20 mouse cellular contexts compared by ENCODE assay signal in genomic region chr16:56884811-56885210, GRCm38 (mm10). TPM values are rescaled to one million over a fixed set of nuclear protein-coding genes. Genes with fewer than 3 reads are reported as not detected.
DNase-seq lines count a peak whose midpoint lies in the region; ATAC-seq and TF ChIP-seq lines count a peak whose summit lies in the region.
"Had no signal": no experiment of that assay in that cellular context is flagged by ENCODE, and none has a peak within 500 bp of the region (broad histone marks: within the 10 kb centered on the region; RNA-seq: fewer than 3 reads in every experiment).

No protein-coding gene starts in this region.

- H3K9me3 ChIP-seq in heart, embryonic 14.5 days (ENCODE audit: control insufficient read depth, low read length): no peaks in the 10 kb centered on the region
- H3K9me3 ChIP-seq in heart, embryonic 11.5 days (replicated peaks; ENCODE audit: control insufficient read depth, low read length): no peaks in the 10 kb centered on the region
- no peaks in the 10 kb centered on the region for H3K9me3 ChIP-seq in limb, embryonic 12.5 days
- no peaks in the 10 kb centered on the region for H3K9me3 ChIP-seq in limb, embryonic 10.5 days (replicated peaks)
- H3K9me3 ChIP-seq in stomach, embryonic 15.5 days: no peaks in the 10 kb centered on the region
- H3K9me3 ChIP-seq: forebrain, embryonic 13.5 days; hindbrain, embryonic 10.5 days had no signal

- H3K27ac ChIP-seq in heart, embryonic 14.5 days (replicated peaks in 1 of 2; ENCODE audit: control insufficient read depth in 1 of 2, insufficient read depth in 1 of 2, low read depth in 2 of 2, low read length in 2 of 2): no peak overlapping the region
- no peak overlapping the region for H3K27ac ChIP-seq in heart, embryonic 11.5 days (ENCODE audit: low read depth, low read length)
- no peak overlapping the region for H3K27ac ChIP-seq in limb, embryonic 12.5 days
- no peak overlapping the region for H3K27ac ChIP-seq in limb, embryonic 10.5 days
- H3K27ac ChIP-seq in embryonic fibroblast, embryonic 13.5 days (ENCODE audit: insufficient read depth, low read length): 0 out of 2 replicates have a peak overlapping the region, but pooled peaks have one; percentile 15
- no peak overlapping the region for H3K27ac ChIP-seq in stomach, embryonic 15.5 days
- H3K27ac ChIP-seq: forebrain, embryonic 13.5 days; hindbrain, embryonic 10.5 days; left cerebral cortex, adult 2 months had no signal

- no peak for ATAC-seq in heart, embryonic 14.5 days (ENCODE audit: insufficient number of reproducible peaks, insufficient read depth, low FRiP score, low read depth)
- no peak for ATAC-seq in heart, embryonic 11.5 days (replicated peaks; ENCODE audit: insufficient number of reproducible peaks, low FRiP score, low TSS enrichment)
- ATAC-seq in limb, embryonic 12.5 days (ENCODE audit: insufficient number of reproducible peaks, insufficient read depth, low FRiP score, low TSS enrichment, low read depth): no peak
- no peak for ATAC-seq in stomach, embryonic 15.5 days (ENCODE audit: insufficient read depth, low FRiP score, low read depth)
- ATAC-seq: forebrain, embryonic 13.5 days; inflammation-experienced regulatory T-cells, adult 6 months had no signal

- no peaks in the 10 kb centered on the region for H3K4me1 ChIP-seq in heart, embryonic 14.5 days (ENCODE audit: control insufficient read depth in 2 of 2, insufficient read depth in 2 of 2, low read length in 2 of 2)
- no peaks in the 10 kb centered on the region for H3K4me1 ChIP-seq in heart, embryonic 11.5 days (ENCODE audit: control insufficient read depth, insufficient read depth, low read length)
- peaks cover 3% of the 10 kb centered on the region; the same call in 1 of the 2 replicates for H3K4me1 ChIP-seq in limb, embryonic 12.5 days (replicated peaks)
- H3K4me1 ChIP-seq in limb, embryonic 10.5 days: peaks cover 7% of the 10 kb centered on the region; the same call in 1 of the 2 replicates
- H3K4me1 ChIP-seq in embryonic fibroblast, embryonic 13.5 days (ENCODE audit: control insufficient read depth, insufficient read depth, low read length): no peaks in the 10 kb centered on the region
- no peaks in the 10 kb centered on the region for H3K4me1 ChIP-seq in stomach, embryonic 15.5 days
- H3K4me1 ChIP-seq: forebrain, embryonic 13.5 days had no signal

- TF ChIP-seq CTCF in embryonic fibroblast, embryonic 13.5 days (IDR thresholded peaks at IDR 0.05; ENCODE audit: borderline replicate concordance, insufficient read depth, low read length): no peak

- no peak overlapping the region for H3K4me3 ChIP-seq in heart, embryonic 14.5 days (ENCODE audit: control insufficient read depth in 1 of 2, insufficient read depth in 1 of 2, low read depth in 1 of 2, low read length in 2 of 2)
- H3K4me3 ChIP-seq in heart, embryonic 11.5 days (ENCODE audit: low read depth, low read length): no peak overlapping the region
- H3K4me3 ChIP-seq in limb, embryonic 12.5 days (replicated peaks): no peak overlapping the region
- no peak overlapping the region for H3K4me3 ChIP-seq in limb, embryonic 10.5 days
- H3K4me3 ChIP-seq in embryonic fibroblast, embryonic 13.5 days (ENCODE audit: insufficient read depth, low read length): peak overlapping the region; percentile 18; the same call in 1 of the 2 replicates
- 0 out of 2 replicates have a peak overlapping the region, but pooled peaks have one; percentile 1 for H3K4me3 ChIP-seq in stomach, embryonic 15.5 days (replicated peaks)
- H3K4me3 ChIP-seq: forebrain, embryonic 13.5 days; left cerebral cortex, adult 2 months had no signal

- DNase-seq in limb, embryonic 10.5 days (ENCODE audit: low spot score): no peak
- DNase-seq in right cerebral cortex, postnatal 25 days: no peak
- DNase-seq in frontal cortex, postnatal 10 days (ENCODE audit: low spot score in 2 of 2): no peak
- DNase-seq: adrenal gland, adult 8-10 months; B cell, adult 2 months; cerebellum, adult 18-20 months; midbrain, embryonic 14.5 days; spleen, adult 18-20 months; thymus, postnatal 36 days had no signal

- WGBS in heart, embryonic 14.5 days: 85% methylated on average over 6 of the region's 6 CpGs
- WGBS in heart, embryonic 11.5 days (ENCODE audit: insufficient replicate concordance): 89% methylated on average over 6 of the region's 6 CpGs
- 96% methylated on average over 6 of the region's 6 CpGs for WGBS in limb, embryonic 12.5 days
- 96% methylated on average over 6 of the region's 6 CpGs for WGBS in limb, embryonic 10.5 days
- WGBS in stomach, embryonic 15.5 days: 73% methylated on average over 6 of the region's 6 CpGs

- H3K27me3 ChIP-seq in heart, embryonic 14.5 days (ENCODE audit: control insufficient read depth, insufficient read depth, low read length): no peaks in the 10 kb centered on the region
- no peaks in the 10 kb centered on the region for H3K27me3 ChIP-seq in heart, embryonic 11.5 days (ENCODE audit: control insufficient read depth, insufficient read depth, low read length)
- no peaks in the 10 kb centered on the region for H3K27me3 ChIP-seq in limb, embryonic 12.5 days
- H3K27me3 ChIP-seq in limb, embryonic 10.5 days (ENCODE audit: low read depth, poor library complexity, severe bottlenecking): no peaks in the 10 kb centered on the region
- H3K27me3 ChIP-seq in stomach, embryonic 15.5 days (replicated peaks): no peaks in the 10 kb centered on the region
- H3K27me3 ChIP-seq: forebrain, embryonic 13.5 days had no signal

- H3K9ac ChIP-seq in heart, embryonic 14.5 days (ENCODE audit: low read length): no peak overlapping the region
- no peak overlapping the region for H3K9ac ChIP-seq in heart, embryonic 11.5 days (ENCODE audit: low read depth, low read length)
- H3K9ac ChIP-seq in limb, embryonic 12.5 days (replicated peaks): no peak overlapping the region
- H3K9ac ChIP-seq in stomach, embryonic 15.5 days: no peak overlapping the region
- H3K9ac ChIP-seq: forebrain, embryonic 13.5 days had no signal

- no peak for TF ChIP-seq POLR2A in embryonic fibroblast, embryonic 13.5 days (IDR thresholded peaks at IDR 0.05; ENCODE audit: low read depth, low read length)

- peak overlapping the region; percentile 82; the same call in 1 of the 2 replicates for H3K4me2 ChIP-seq in heart, embryonic 14.5 days (ENCODE audit: low read length)
- H3K4me2 ChIP-seq in heart, embryonic 11.5 days: no peak overlapping the region
- peak overlapping the region; percentile 66; the same call in 1 of the 2 replicates for H3K4me2 ChIP-seq in limb, embryonic 12.5 days
- peak overlapping the region; percentile 67 for H3K4me2 ChIP-seq in stomach, embryonic 15.5 days
- H3K4me2 ChIP-seq: forebrain, embryonic 13.5 days had no signal

- H3K36me3 ChIP-seq in heart, embryonic 14.5 days (ENCODE audit: control insufficient read depth, insufficient read depth, low read length): no peaks in the 10 kb centered on the region
- H3K36me3 ChIP-seq in heart, embryonic 11.5 days (ENCODE audit: control insufficient read depth, insufficient read depth, low read length): no peaks in the 10 kb centered on the region
- H3K36me3 ChIP-seq in limb, embryonic 12.5 days: no peaks in the 10 kb centered on the region
- no peaks in the 10 kb centered on the region for H3K36me3 ChIP-seq in limb, embryonic 10.5 days
- H3K36me3 ChIP-seq in stomach, embryonic 15.5 days: no peaks in the 10 kb centered on the region
- H3K36me3 ChIP-seq: hindbrain, embryonic 10.5 days had no signal

RNA-seq across cellular contexts. Expression of gene Tmem45a, which starts 1.2 kb away (rescaled TPM):
- 12.4 and 13.7 TPM in 2 replicates for polyA plus RNA-seq in heart, embryonic 14.5 days (2014; fragmentation: Nextera tagmentation; extraction: Ambion mirVana)
- polyA plus RNA-seq in heart, embryonic 11.5 days (2014; fragmentation: Nextera tagmentation; extraction: Ambion mirVana): 7.5 and 8.3 TPM in 2 replicates
- polyA plus RNA-seq in limb, embryonic 12.5 days (2016; fragmentation: Nextera tagmentation; extraction: Ambion mirVana): 20.1 and 25.7 TPM in 2 replicates
- polyA plus RNA-seq in limb, embryonic 10.5 days (2016; fragmentation: Nextera tagmentation; extraction: Ambion mirVana): 7.4 and 9.0 TPM in 2 replicates
- polyA plus RNA-seq in embryonic fibroblast, embryonic 13.5 days (2011; ENCODE audit: insufficient read length, low read depth, missing spikeins): 101 and 125 TPM in 2 replicates
- 36.2 and 36.8 TPM in 2 replicates for polyA plus RNA-seq in stomach, embryonic 15.5 days (2015; fragmentation: Nextera tagmentation; extraction: Ambion mirVana)

RNA-seq across cellular contexts. Expression of gene Lnp1, which starts 43.0 kb away (rescaled TPM):
- 0.63 and 1.4 TPM in 2 replicates for polyA plus RNA-seq in heart, embryonic 14.5 days (2014; fragmentation: Nextera tagmentation; extraction: Ambion mirVana)
- 1.3 and 2.0 TPM in 2 replicates for polyA plus RNA-seq in heart, embryonic 11.5 days (2014; fragmentation: Nextera tagmentation; extraction: Ambion mirVana)
- not detected in 2 replicates for polyA plus RNA-seq in limb, embryonic 12.5 days (2016; fragmentation: Nextera tagmentation; extraction: Ambion mirVana)
- not detected in 2 replicates for polyA plus RNA-seq in limb, embryonic 10.5 days (2016; fragmentation: Nextera tagmentation; extraction: Ambion mirVana)
- polyA plus RNA-seq in embryonic fibroblast, embryonic 13.5 days (2011; ENCODE audit: insufficient read length, low read depth, missing spikeins): not detected in 2 replicates
- not detected in 2 replicates for polyA plus RNA-seq in stomach, embryonic 15.5 days (2015; fragmentation: Nextera tagmentation; extraction: Ambion mirVana)
- polyA plus RNA-seq: forebrain, embryonic 13.5 days; hindbrain, embryonic 10.5 days; inflammation-experienced regulatory T-cells, adult 6 months; liver, embryonic 11.5 days; midbrain, embryonic 14.5 days; testis, adult 2 months had no signal

Comparison
In these comparisons a context has a peak if more than half of its experiments do, and no peak if none do; other contexts are left out.
1. H3K4me3 ChIP-seq: peak in embryonic fibroblast, embryonic 13.5 days (single experiment) and stomach, embryonic 15.5 days (single experiment); none in heart, embryonic 14.5 days (0 of 2), heart, embryonic 11.5 days (single experiment), limb, embryonic 12.5 days (single experiment) and limb, embryonic 10.5 days (single experiment).